Mouse (Mus musculus) CD4-positive helper T cell, adult 2 months (primary cell): Measurements from ENCODE around the gene Gdf10.

Experiments used
- DNase-seq: peaks from one replicate; pipeline ENCODE4 v3.0.0-alpha.2; 2012; ENCODE audit warnings: low read depth, missing footprints, low spot score

The Gdf10 gene

GRCm38 (mm10) chr14:33923168-33924070 is at the start of gene Gdf10:
Gene Gdf10 (plus strand): TSS chr14:33923587.
- DNase-seq: no peak

GRCm38 (mm10) chr14:33878826-33879225 is 44.6 kb upstream of the Gdf10 start:
- no peak for DNase-seq

GRCm38 (mm10) chr14:33880236-33880635 is 43.2 kb upstream of the Gdf10 start:
- DNase-seq: no peak

- no peak for DNase-seq
Measured at GRCm38 (mm10) chr14:33881471-33881870, 41.9 kb upstream of the Gdf10 start.

- DNase-seq: no peak
Measured at GRCm38 (mm10) chr14:33883046-33883445, 40.3 kb upstream of the Gdf10 start.

- DNase-seq: no peak
Measured at GRCm38 (mm10) chr14:33885466-33885865, 37.9 kb upstream of the Gdf10 start.

GRCm38 (mm10) chr14:33888387-33889035 is 34.9 kb upstream of the Gdf10 start:
- DNase-seq: no peak

- no peak for DNase-seq
Measured at GRCm38 (mm10) chr14:33889971-33890370, 33.4 kb upstream of the Gdf10 start.

GRCm38 (mm10) chr14:33891507-33891906 is 31.9 kb upstream of the Gdf10 start:
- DNase-seq: no peak

GRCm38 (mm10) chr14:33895777-33896176 is 27.6 kb upstream of the Gdf10 start:
- no peak for DNase-seq

- DNase-seq: no peak
Measured at GRCm38 (mm10) chr14:33896628-33897300, 26.6 kb upstream of the Gdf10 start.

- DNase-seq: no peak
Measured at GRCm38 (mm10) chr14:33902783-33903182, 20.6 kb upstream of the Gdf10 start.

- no peak for DNase-seq
Measured at GRCm38 (mm10) chr14:33903199-33903598, 20.2 kb upstream of the Gdf10 start.

GRCm38 (mm10) chr14:33904851-33905250 is 18.5 kb upstream of the Gdf10 start:
- no peak for DNase-seq

GRCm38 (mm10) chr14:33913727-33914126 is 9.7 kb upstream of the Gdf10 start:
- no peak for DNase-seq

- no peak for DNase-seq
Measured at GRCm38 (mm10) chr14:33914206-33914605, 9.2 kb upstream of the Gdf10 start.

GRCm38 (mm10) chr14:33920727-33921559 is 2.4 kb upstream of the Gdf10 start:
- DNase-seq: no peak

GRCm38 (mm10) chr14:33922771-33923167 is 618 bp upstream of the Gdf10 start:
- DNase-seq: no peak

GRCm38 (mm10) chr14:33931853-33932252 is 8.5 kb downstream of the Gdf10 start:
- no peak for DNase-seq

GRCm38 (mm10) chr14:33932935-33933703 is 9.7 kb downstream of the Gdf10 start:
- no peak for DNase-seq
